Mouse (Mus musculus) bone marrow, adult 2 months (tissue): ENCODE measurements around the gene Akt2.

Experiments
- CTCF ChIP-seq: fragments of 200-500 bp; IDR thresholded peaks from 2 replicates; pipeline ENCODE4 v1.5.1; 2011; ENCODE audit warnings: low read length, control low read depth; ENCODE audit not compliant: control insufficient read depth, insufficient read depth
- POLR2A ChIP-seq: fragments of 200-500 bp; IDR thresholded peaks from 2 replicates; pipeline ENCODE4 v1.6.1; 2011; ENCODE audit warnings: low read depth, mild to moderate bottlenecking, control low read depth, low read length, borderline replicate concordance; ENCODE audit not compliant: control insufficient read depth

DNA sequence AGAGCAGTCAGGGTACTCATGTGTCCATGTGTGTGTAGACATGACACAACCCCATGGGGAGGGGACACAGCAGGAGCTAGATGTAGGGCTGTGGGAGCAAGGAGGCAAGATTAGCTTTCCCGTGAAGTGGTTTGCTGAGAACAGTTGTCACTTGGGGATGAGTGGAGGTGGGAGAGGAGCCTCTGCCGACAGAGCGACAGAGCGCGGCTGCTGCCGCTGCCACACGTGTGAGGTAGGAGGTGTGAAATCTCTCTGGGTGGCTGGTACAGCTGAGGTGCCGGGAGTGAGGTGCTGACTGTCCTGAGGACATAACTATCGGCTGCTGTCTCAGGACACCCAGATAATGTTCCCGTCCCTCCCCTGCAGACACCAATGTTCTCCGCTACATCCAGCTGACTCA lies 64.2 kb downstream of the Akt2 start:
- TF ChIP-seq CTCF (no peak), POLR2A (no peak)
